Mouse (Mus musculus): ENCODE data around the gene Iglon5. TPM values are rescaled to one million over a fixed set of nuclear protein-coding genes. Genes with fewer than 3 reads are reported as not detected.

Gene Iglon5
- polyA plus RNA-seq, 1 experiment from 2014 or later, result 1.1 TPM

DNA sequence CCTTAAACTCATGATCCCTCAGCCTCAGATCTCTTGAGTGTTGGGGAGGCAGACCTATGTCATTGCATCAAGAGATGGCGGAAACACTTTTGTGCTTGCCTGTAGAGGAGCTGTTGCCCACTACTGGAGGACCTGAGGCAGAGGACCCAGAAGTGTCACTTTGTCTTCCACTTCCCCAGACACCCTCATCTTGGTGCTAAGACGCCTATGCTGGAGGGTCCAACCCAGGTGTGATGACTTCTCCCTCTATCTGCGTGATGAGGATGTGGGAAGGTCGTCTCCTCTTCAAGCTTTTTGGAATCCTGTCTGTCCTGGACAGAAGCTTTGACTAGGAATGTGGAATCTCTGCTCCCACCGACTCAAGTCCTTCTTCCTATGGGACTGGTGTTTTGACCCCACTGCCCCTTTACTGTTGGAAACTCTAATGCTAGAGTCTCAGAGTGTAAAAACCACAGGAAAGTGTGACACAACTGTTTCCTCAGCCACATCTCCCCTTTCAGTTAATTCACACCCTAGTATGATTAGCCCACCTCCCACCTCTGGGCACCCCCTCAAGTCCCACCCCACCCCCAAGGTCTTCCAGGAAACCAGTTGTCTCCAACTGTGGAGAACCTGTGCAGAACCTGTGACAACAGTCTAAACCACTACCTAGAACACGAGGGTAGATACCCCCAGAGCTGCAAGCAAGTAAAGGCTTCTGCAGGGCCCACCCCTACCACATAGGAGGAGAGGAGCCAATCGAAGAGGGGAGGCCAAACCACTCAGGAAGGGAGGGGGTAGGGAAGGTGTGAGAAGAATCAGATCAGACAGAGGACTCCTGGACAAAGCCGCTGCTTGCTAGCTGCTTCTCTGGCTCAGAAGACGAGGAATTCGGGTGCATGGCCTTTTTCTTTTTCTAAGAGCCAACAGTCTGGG is 53.3 kb downstream of the Iglon5 start, which contains the start of gene Nkg7:
TSS of gene Nkg7 (plus strand) at position 733 of the 915 bp plus-strand sequence.
- Histone ChIP-seq H3K4me2 (ENCODE audit: low read depth, low read length) (no peak within 1 kb of the TSS), H3K27me3 (ENCODE audit: control insufficient read depth, insufficient read depth, low read length) (no peaks in the 10 kb centered on the region), H3K36me3 (replicated peaks; ENCODE audit: control insufficient read depth, insufficient read depth, low read depth, low read length) (no peaks in the 10 kb centered on the region), H3K4me1 (ENCODE audit: control insufficient read depth, insufficient read depth, low read length) (no peaks in the 10 kb centered on the region), H3K9me3 (replicated peaks; ENCODE audit: control insufficient read depth, low read length) (no peaks in the 10 kb centered on the region), H3K27ac (replicated peaks; ENCODE audit: low read depth, low read length) (no peak within 1 kb of the TSS), H3K9ac (replicated peaks; ENCODE audit: low read length) (no peak within 1 kb of the TSS), H3K4me3 (ENCODE audit: low read depth, low read length) (no peak within 1 kb of the TSS)
- DNase-seq (ENCODE audit: low spot score) (no peak), ATAC-seq (replicated peaks; ENCODE audit: insufficient number of reproducible peaks, low FRiP score, low TSS enrichment, low read depth) (no peak)
- 82% methylated on average over 10 of the region's 10 CpGs for WGBS

DNA sequence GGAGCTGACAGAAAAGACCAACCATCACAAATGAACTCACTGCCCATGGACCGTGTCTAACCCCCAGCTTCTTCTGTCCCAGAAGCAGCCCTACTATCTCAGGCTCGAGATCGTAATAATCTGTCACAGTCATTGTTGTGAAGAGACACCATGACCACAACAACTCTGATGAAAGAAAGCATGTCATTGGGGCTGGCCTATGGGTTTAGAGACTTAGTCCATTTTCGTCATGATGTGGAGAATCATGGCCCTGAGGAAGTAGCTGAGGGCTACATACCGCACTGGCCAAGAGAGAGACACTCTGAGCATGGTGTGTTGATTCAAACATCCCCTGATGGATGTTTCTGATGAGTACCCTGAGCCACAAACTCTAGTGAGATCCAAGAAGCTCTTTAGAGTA is 55.2 kb downstream of the Iglon5 start:
- no peaks in the 10 kb centered on the region for H3K4me1 ChIP-seq (ENCODE audit: control insufficient read depth, insufficient read depth, low read length)
- DNase-seq (ENCODE audit: low spot score), result no peak
- H3K36me3 ChIP-seq (replicated peaks; ENCODE audit: control insufficient read depth, insufficient read depth, low read depth, low read length), result no peaks in the 10 kb centered on the region
- WGBS, result 88% methylated on average over 5 of the region's 5 CpGs
- H3K4me2 ChIP-seq (ENCODE audit: low read depth, low read length), result no peak overlapping the region
- no peaks in the 10 kb centered on the region for H3K27me3 ChIP-seq (ENCODE audit: control insufficient read depth, insufficient read depth, low read length)
- H3K9me3 ChIP-seq (replicated peaks; ENCODE audit: control insufficient read depth, low read length), result no peaks in the 10 kb centered on the region
- H3K27ac ChIP-seq (replicated peaks; ENCODE audit: low read depth, low read length), result no peak overlapping the region
- no peak overlapping the region for H3K4me3 ChIP-seq (ENCODE audit: low read depth, low read length)
- no peak overlapping the region for H3K9ac ChIP-seq (replicated peaks; ENCODE audit: low read length)
- no peak for ATAC-seq (replicated peaks; ENCODE audit: insufficient number of reproducible peaks, low FRiP score, low TSS enrichment, low read depth)

DNA sequence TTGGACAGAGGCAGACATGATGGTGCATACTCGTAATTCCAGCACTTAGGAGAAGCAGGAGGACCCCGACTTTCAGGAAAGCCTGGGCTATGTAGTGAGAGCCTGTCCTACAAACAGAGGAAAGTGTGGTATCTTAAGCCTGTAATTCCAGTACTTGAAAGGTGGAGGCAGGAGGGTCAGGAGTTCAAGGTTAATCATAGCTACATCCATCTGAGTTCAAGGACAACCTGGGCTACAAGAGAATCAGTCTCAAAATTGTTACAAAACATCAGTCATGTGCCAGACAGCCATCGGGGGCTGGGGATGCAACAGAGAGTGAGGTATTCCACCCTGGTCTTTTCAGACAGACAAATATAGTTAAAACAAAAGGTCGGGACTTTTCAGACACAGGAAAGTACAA is 57.0 kb downstream of the Iglon5 start:
- no peak for DNase-seq (ENCODE audit: low spot score)
- H3K27ac ChIP-seq (replicated peaks; ENCODE audit: low read depth, low read length), result no peak overlapping the region
- H3K4me3 ChIP-seq (ENCODE audit: low read depth, low read length), result no peak overlapping the region
- H3K4me2 ChIP-seq (ENCODE audit: low read depth, low read length), result no peak overlapping the region
- H3K9me3 ChIP-seq (replicated peaks; ENCODE audit: control insufficient read depth, low read length), result no peaks in the 10 kb centered on the region
- H3K27me3 ChIP-seq (ENCODE audit: control insufficient read depth, insufficient read depth, low read length), result no peaks in the 10 kb centered on the region
- ATAC-seq (replicated peaks; ENCODE audit: insufficient number of reproducible peaks, low FRiP score, low TSS enrichment, low read depth), result no peak
- WGBS, result 73% methylated on average over 4 of the region's 4 CpGs
- no peaks in the 10 kb centered on the region for H3K4me1 ChIP-seq (ENCODE audit: control insufficient read depth, insufficient read depth, low read length)
- H3K36me3 ChIP-seq (replicated peaks; ENCODE audit: control insufficient read depth, insufficient read depth, low read depth, low read length), result no peaks in the 10 kb centered on the region
- H3K9ac ChIP-seq (replicated peaks; ENCODE audit: low read length), result no peak overlapping the region

DNA sequence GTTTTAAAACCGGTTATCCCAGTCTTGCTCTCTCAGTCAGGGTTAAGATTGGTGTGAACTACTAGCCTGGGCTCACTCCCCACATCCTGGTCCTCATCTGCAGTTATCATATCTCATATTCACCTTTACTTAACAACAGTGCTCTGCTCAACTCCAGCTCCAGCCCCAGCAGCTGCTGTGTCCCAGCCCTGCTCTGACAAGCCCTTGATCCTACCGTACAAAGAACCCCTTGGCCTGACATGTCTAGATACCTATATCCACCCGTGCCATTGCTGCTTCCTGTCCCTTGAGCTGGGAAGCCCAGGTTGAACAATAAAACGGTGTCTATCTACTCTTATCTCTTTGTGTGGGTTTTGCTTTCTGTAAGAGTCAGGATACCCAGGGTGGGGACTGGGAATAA is 60.4 kb downstream of the Iglon5 start:
- DNase-seq (ENCODE audit: low spot score) (no peak), ATAC-seq (replicated peaks; ENCODE audit: insufficient number of reproducible peaks, low FRiP score, low TSS enrichment, low read depth) (no peak)
- Histone ChIP-seq H3K9ac (replicated peaks; ENCODE audit: low read length) (no peak overlapping the region), H3K4me2 (ENCODE audit: low read depth, low read length) (no peak overlapping the region), H3K4me3 (ENCODE audit: low read depth, low read length) (no peak overlapping the region), H3K27ac (replicated peaks; ENCODE audit: low read depth, low read length) (no peak overlapping the region), H3K9me3 (replicated peaks; ENCODE audit: control insufficient read depth, low read length) (no peaks in the 10 kb centered on the region), H3K27me3 (ENCODE audit: control insufficient read depth, insufficient read depth, low read length) (no peaks in the 10 kb centered on the region), H3K36me3 (replicated peaks; ENCODE audit: control insufficient read depth, insufficient read depth, low read depth, low read length) (no peaks in the 10 kb centered on the region), H3K4me1 (ENCODE audit: control insufficient read depth, insufficient read depth, low read length) (no peaks in the 10 kb centered on the region)
- WGBS, result 51% methylated on average over 4 of the region's 4 CpGs

DNA sequence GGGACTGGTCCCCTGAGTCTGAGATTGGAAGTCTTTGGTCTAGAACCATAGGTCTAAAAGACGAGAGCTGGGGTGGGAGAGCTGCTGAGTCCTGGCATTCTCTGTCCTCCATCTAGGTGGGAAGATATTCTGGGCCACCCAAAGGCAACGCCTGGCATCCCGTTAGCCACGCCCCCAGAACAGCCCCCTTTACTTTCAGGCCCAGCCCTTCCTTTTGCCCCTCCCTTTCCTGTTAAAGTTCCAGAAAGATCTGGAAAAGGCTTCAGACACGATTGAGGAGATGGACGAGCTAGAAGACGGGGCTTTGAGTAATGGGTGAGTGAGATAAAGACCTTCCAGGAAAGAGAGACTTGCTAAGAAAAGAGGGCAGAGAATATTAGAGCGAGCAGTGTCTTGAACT is 62.5 kb downstream of the Iglon5 start, which contains the start of gene Lim2:
TSS of gene Lim2 (plus strand) at position 265 of the 400 bp plus-strand sequence.
- WGBS, result 89% methylated on average over 8 of the region's 8 CpGs
- no peaks in the 10 kb centered on the region for H3K27me3 ChIP-seq (ENCODE audit: control insufficient read depth, insufficient read depth, low read length)
- H3K4me1 ChIP-seq (ENCODE audit: control insufficient read depth, insufficient read depth, low read length), result no peaks in the 10 kb centered on the region
- no peaks in the 10 kb centered on the region for H3K36me3 ChIP-seq (replicated peaks; ENCODE audit: control insufficient read depth, insufficient read depth, low read depth, low read length)
- ATAC-seq (replicated peaks; ENCODE audit: insufficient number of reproducible peaks, low FRiP score, low TSS enrichment, low read depth) (no peak), DNase-seq (ENCODE audit: low spot score) (no peak)
- no peak within 1 kb of the TSS for H3K4me2 ChIP-seq (ENCODE audit: low read depth, low read length)
- H3K9ac ChIP-seq (replicated peaks; ENCODE audit: low read length), result no peak within 1 kb of the TSS
- no peaks in the 10 kb centered on the region for H3K9me3 ChIP-seq (replicated peaks; ENCODE audit: control insufficient read depth, low read length)
- H3K27ac ChIP-seq (replicated peaks; ENCODE audit: low read depth, low read length), result no peak within 1 kb of the TSS
- H3K4me3 ChIP-seq (ENCODE audit: low read depth, low read length), result no peak within 1 kb of the TSS

DNA sequence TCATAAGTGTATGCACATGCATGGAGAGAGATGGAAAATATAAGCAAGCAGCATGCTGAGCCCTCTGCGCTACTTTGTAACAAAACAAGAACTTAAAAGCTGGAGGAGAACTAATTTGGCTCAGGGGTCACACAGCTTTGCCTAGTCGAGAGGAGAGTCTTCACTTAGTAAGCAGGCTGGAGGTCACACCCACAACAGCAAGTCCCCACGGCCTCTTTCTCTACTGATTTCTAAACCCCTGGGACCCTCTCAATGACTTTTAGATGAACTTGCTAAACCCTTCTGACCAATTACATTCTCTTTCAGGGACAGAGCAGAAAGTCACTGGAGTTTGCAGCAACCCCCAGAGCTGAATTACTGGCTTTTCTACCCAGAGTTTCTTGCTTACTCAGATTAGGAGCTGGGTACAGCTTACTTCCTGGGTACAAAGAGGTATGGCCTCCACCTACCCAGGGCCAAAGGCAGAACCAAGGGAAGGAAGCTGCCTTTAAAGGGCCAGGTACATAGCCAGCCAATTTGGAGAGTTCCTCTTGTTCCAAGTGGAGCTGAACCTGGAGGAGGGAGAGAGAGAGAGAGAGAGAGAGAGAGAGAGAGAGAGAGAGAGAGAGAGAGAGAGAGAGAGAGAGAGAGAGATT is 65.8 kb downstream of the Iglon5 start:
- ATAC-seq (replicated peaks; ENCODE audit: insufficient number of reproducible peaks, low FRiP score, low TSS enrichment, low read depth), result no peak
- Histone ChIP-seq H3K4me2 (ENCODE audit: low read depth, low read length) (no peak overlapping the region), H3K27ac (replicated peaks; ENCODE audit: low read depth, low read length) (no peak overlapping the region), H3K4me3 (ENCODE audit: low read depth, low read length) (no peak overlapping the region), H3K27me3 (ENCODE audit: control insufficient read depth, insufficient read depth, low read length) (no peaks in the 10 kb centered on the region), H3K4me1 (ENCODE audit: control insufficient read depth, insufficient read depth, low read length) (no peaks in the 10 kb centered on the region), H3K9me3 (replicated peaks; ENCODE audit: control insufficient read depth, low read length) (no peaks in the 10 kb centered on the region), H3K9ac (replicated peaks; ENCODE audit: low read length) (no peak overlapping the region), H3K36me3 (replicated peaks; ENCODE audit: control insufficient read depth, insufficient read depth, low read depth, low read length) (no peaks in the 10 kb centered on the region)
- no peak for DNase-seq (ENCODE audit: low spot score)
- WGBS, result 53% methylated on average over 3 of the region's 3 CpGs

DNA sequence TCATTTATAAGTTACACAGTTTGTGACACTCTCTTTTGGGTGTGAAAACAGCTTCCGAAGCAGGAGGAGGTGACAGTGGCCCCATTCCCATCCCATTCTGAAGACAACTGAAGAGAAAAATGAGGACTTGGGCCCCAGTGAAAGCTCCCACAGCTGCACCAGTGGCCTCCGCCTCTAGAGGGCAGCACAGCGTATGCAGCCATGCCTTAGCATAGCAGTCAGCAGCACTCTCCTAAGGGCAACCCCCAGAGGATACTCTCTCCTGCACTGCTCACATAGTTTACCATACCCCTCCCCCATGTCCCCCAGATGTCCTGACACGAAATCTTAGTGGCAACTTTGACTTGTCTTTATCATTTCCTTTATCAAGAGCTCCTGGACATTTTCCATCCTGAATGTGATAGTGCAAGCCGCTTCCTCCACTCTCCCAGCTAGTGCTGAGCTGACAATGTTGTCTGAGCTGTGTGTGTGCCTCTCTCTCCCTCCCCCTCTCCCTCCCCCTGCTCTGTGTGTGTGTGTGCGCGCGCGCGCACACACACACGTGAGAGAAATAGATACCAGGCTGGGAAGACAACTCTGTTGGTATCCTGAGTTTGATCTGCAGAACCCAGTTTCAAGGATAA is 66.8 kb downstream of the Iglon5 start:
- DNase-seq (ENCODE audit: low spot score), result peak; percentile 87
- no peak overlapping the region for H3K27ac ChIP-seq (replicated peaks; ENCODE audit: low read depth, low read length)
- no peak overlapping the region for H3K4me2 ChIP-seq (ENCODE audit: low read depth, low read length)
- no peaks in the 10 kb centered on the region for H3K9me3 ChIP-seq (replicated peaks; ENCODE audit: control insufficient read depth, low read length)
- 8% methylated on average over 11 of the region's 11 CpGs for WGBS
- H3K36me3 ChIP-seq (replicated peaks; ENCODE audit: control insufficient read depth, insufficient read depth, low read depth, low read length), result no peaks in the 10 kb centered on the region
- no peak overlapping the region for H3K9ac ChIP-seq (replicated peaks; ENCODE audit: low read length)
- H3K27me3 ChIP-seq (ENCODE audit: control insufficient read depth, insufficient read depth, low read length), result no peaks in the 10 kb centered on the region
- no peak overlapping the region for H3K4me3 ChIP-seq (ENCODE audit: low read depth, low read length)
- H3K4me1 ChIP-seq (ENCODE audit: control insufficient read depth, insufficient read depth, low read length), result no peaks in the 10 kb centered on the region
- peak; percentile 95 for ATAC-seq (replicated peaks; ENCODE audit: insufficient number of reproducible peaks, low FRiP score, low TSS enrichment, low read depth)

Data from embryonic facial prominence, embryonic 11.5 days (tissue).